Mouse (Mus musculus) embryonic facial prominence, embryonic 15.5 days (tissue): ENCODE results near the gene Skor1. TPM values are rescaled to one million over a fixed set of nuclear protein-coding genes. Genes with fewer than 3 reads are reported as not detected.
A peak's percentile ranks its signal among the peaks of the same experiment; 100 is the strongest.

Experiments
- ATAC-seq: fragments of 200-750 bp; cut with Nextera tagmentation; 2 replicates; pipeline ENCODE4 v1.8.0; 2017; ENCODE audit warnings: low read depth, moderate TSS enrichment; ENCODE audit not compliant: insufficient number of reproducible peaks, low FRiP score, low TSS enrichment
- H3K27ac ChIP-seq: fragments of 300-500 bp; sonication (generic); replicated peaks from 2 replicates; pipeline ENCODE4 v1.5.1; 2015; ENCODE audit warnings: mild to moderate bottlenecking, inconsistent platforms
- H3K27me3 ChIP-seq: fragments of 300-500 bp; sonication (generic); 2 replicates; pipeline ENCODE4 v1.6.1; 2015; ENCODE audit warnings: inconsistent platforms
- H3K36me3 ChIP-seq: fragments of 300-500 bp; sonication (generic); 2 replicates; pipeline ENCODE4 v1.6.1; 2015; ENCODE audit warnings: mild to moderate bottlenecking, inconsistent platforms
- H3K4me1 ChIP-seq: fragments of 300-500 bp; sonication (generic); 2 replicates; pipeline ENCODE4 v1.6.1; 2015; ENCODE audit warnings: inconsistent platforms
- H3K4me2 ChIP-seq: fragments of 300-500 bp; sonication (generic); replicated peaks from 2 replicates; pipeline ENCODE4 v1.6.1; 2015; ENCODE audit warnings: mild to moderate bottlenecking, inconsistent platforms
- H3K4me3 ChIP-seq: fragments of 300-500 bp; sonication (generic); replicated peaks from 2 replicates; pipeline ENCODE4 v1.5.1; 2015; ENCODE audit warnings: mild to moderate bottlenecking, inconsistent platforms
- H3K9ac ChIP-seq: fragments of 300-500 bp; sonication (generic); 2 replicates; pipeline ENCODE4 v1.6.1; 2015; ENCODE audit warnings: inconsistent platforms
- H3K9me3 ChIP-seq: fragments of 300-500 bp; sonication (generic); replicated peaks from 2 replicates; pipeline ENCODE4 v1.6.1; 2016; ENCODE audit warnings: inconsistent platforms
- WGBS: fragments of 180-500 bp; shearing (Covaris S2); methylation state at CpG from one replicate; pipeline ENCODE4 v1.1.7; 2015; 5-methylcytosine and 5-hydroxymethylcytosine counted together
- polyA plus RNA-seq: library from polyadenylated mRNA; unstranded; fragments of >200 nt; fragmentation: Nextera tagmentation; extraction: Ambion mirVana; gene quantifications from 2 replicates; pipeline ENCODE4 v1.2.1, GENCODE M21; 2015

Skor1 gene
- polyA plus RNA-seq, 1 experiment from 2014 or later: not detected

- peaks cover 47% of the 10 kb centered on the region for H3K27me3 ChIP-seq
- no peaks in the 10 kb centered on the region for H3K36me3 ChIP-seq
- peak overlapping the region; percentile 69 for H3K4me3 ChIP-seq
- peaks cover 53% of the 10 kb centered on the region for H3K4me1 ChIP-seq
- peak overlapping the region; percentile 71 for H3K4me2 ChIP-seq
- peak; percentile 97 for ATAC-seq
- H3K9me3 ChIP-seq: no peaks in the 10 kb centered on the region
- peak overlapping the region; percentile 78 for H3K9ac ChIP-seq
- peak overlapping the region; percentile 93 for H3K27ac ChIP-seq
- WGBS: under 1% methylated on average over 48 of the region's 48 CpGs
Observed at GRCm38 (mm10) chr9:63132673-63133601, 15.8 kb downstream of the Skor1 start.

GRCm38 (mm10) chr9:63131957-63132602 is 16.7 kb downstream of the Skor1 start:
- WGBS: 2% methylated on average over 28 of the region's 28 CpGs
- H3K4me1 ChIP-seq: peaks cover 50% of the 10 kb centered on the region
- peak overlapping the region; percentile 93 for H3K27ac ChIP-seq

GRCm38 (mm10) chr9:63129641-63130041 is 19.1 kb downstream of the Skor1 start:
- Histone ChIP-seq H3K27ac (0 out of 2 replicates have a peak overlapping the region, but pooled peaks have one; percentile 48), H3K36me3 (no peaks in the 10 kb centered on the region), H3K27me3 (peaks cover 14% of the 10 kb centered on the region), H3K9ac (no peak overlapping the region), H3K4me2 (no peak overlapping the region), H3K4me3 (no peak overlapping the region), H3K9me3 (no peaks in the 10 kb centered on the region), H3K4me1 (peaks cover 27% of the 10 kb centered on the region)
- ATAC-seq: no peak
- 72% methylated on average over 8 of the region's 8 CpGs for WGBS

More at GRCm38 (mm10) chr9:63131957-63132602, 16.7 kb downstream of the Skor1 start:
- 0 out of 2 replicates have a peak, but pooled peaks have one; percentile 15 for ATAC-seq
- Histone ChIP-seq H3K27me3 (peaks cover 38% of the 10 kb centered on the region), H3K36me3 (no peaks in the 10 kb centered on the region), H3K4me3 (peak overlapping the region; percentile 69), H3K9ac (peak overlapping the region; percentile 78), H3K9me3 (no peaks in the 10 kb centered on the region), H3K4me2 (peak overlapping the region; percentile 71)

- Histone ChIP-seq H3K9ac (no peak overlapping the region), H3K4me3 (peak overlapping the region; percentile 55), H3K27me3 (no peaks in the 10 kb centered on the region), H3K4me2 (no peak overlapping the region; the same call in 1 of the 2 replicates), H3K36me3 (no peaks in the 10 kb centered on the region), H3K9me3 (no peaks in the 10 kb centered on the region), H3K4me1 (peaks cover 15% of the 10 kb centered on the region; the same call in 1 of the 2 replicates), H3K27ac (no peak overlapping the region)
- ATAC-seq: no peak
- 36% methylated on average over 9 of the region's 9 CpGs for WGBS
Observed at GRCm38 (mm10) chr9:63124512-63124911, 24.2 kb downstream of the Skor1 start.

- peak overlapping the region; percentile 92 for H3K4me2 ChIP-seq
- peak; percentile 97 for ATAC-seq
- peak overlapping the region; percentile 48 for H3K9ac ChIP-seq
- no peaks in the 10 kb centered on the region for H3K9me3 ChIP-seq
- H3K27ac ChIP-seq: peak overlapping the region; percentile 89
- H3K27me3 ChIP-seq: no peaks in the 10 kb centered on the region
- no peaks in the 10 kb centered on the region for H3K36me3 ChIP-seq
- WGBS: 4% methylated on average over 30 of the region's 30 CpGs
- peak overlapping the region; percentile 55 for H3K4me3 ChIP-seq
- peaks cover 15% of the 10 kb centered on the region; the same call in 1 of the 2 replicates for H3K4me1 ChIP-seq
Observed at GRCm38 (mm10) chr9:63123451-63124438, 25.0 kb downstream of the Skor1 start.

GRCm38 (mm10) chr9:63122161-63122833 is 26.5 kb downstream of the Skor1 start:
- peaks cover 15% of the 10 kb centered on the region; the same call in 1 of the 2 replicates for H3K4me1 ChIP-seq
- no peak overlapping the region for H3K9ac ChIP-seq
- no peak overlapping the region for H3K4me3 ChIP-seq
- H3K9me3 ChIP-seq: no peaks in the 10 kb centered on the region
- no peak for ATAC-seq
- H3K27me3 ChIP-seq: no peaks in the 10 kb centered on the region
- 0 out of 2 replicates have a peak overlapping the region, but pooled peaks have one; percentile 7 for H3K27ac ChIP-seq
- no peaks in the 10 kb centered on the region for H3K36me3 ChIP-seq
- no peak overlapping the region for H3K4me2 ChIP-seq
- 29% methylated on average over 8 of the region's 8 CpGs for WGBS

- no peaks in the 10 kb centered on the region for H3K9me3 ChIP-seq
- no peak overlapping the region for H3K4me3 ChIP-seq
- H3K4me2 ChIP-seq: no peak overlapping the region
- H3K27ac ChIP-seq: no peak overlapping the region
- H3K4me1 ChIP-seq: 0 out of 2 replicates have a peak, but pooled peaks cover 4% of the 10 kb centered on the region
- H3K36me3 ChIP-seq: no peaks in the 10 kb centered on the region
- no peaks in the 10 kb centered on the region for H3K27me3 ChIP-seq
- ATAC-seq: no peak
- 72% methylated on average over 5 of the region's 5 CpGs for WGBS
- H3K9ac ChIP-seq: no peak overlapping the region
Observed at GRCm38 (mm10) chr9:63118385-63118784, 30.4 kb downstream of the Skor1 start.

- no peaks in the 10 kb centered on the region for H3K27me3 ChIP-seq
- no peak for ATAC-seq
- no peaks in the 10 kb centered on the region for H3K9me3 ChIP-seq
- H3K4me2 ChIP-seq: no peak overlapping the region
- H3K9ac ChIP-seq: no peak overlapping the region
- H3K36me3 ChIP-seq: no peaks in the 10 kb centered on the region
- H3K4me3 ChIP-seq: no peak overlapping the region
- no peak overlapping the region for H3K27ac ChIP-seq
- WGBS: 58% methylated on average over 3 of the region's 3 CpGs
- peaks cover 18% of the 10 kb centered on the region for H3K4me1 ChIP-seq
Observed at GRCm38 (mm10) chr9:63112514-63112913, 36.2 kb downstream of the Skor1 start.

- no peaks in the 10 kb centered on the region for H3K36me3 ChIP-seq
- H3K4me2 ChIP-seq: peak overlapping the region; percentile 60; the same call in 1 of the 2 replicates
- H3K4me3 ChIP-seq: peak overlapping the region; percentile 47
- no peaks in the 10 kb centered on the region for H3K27me3 ChIP-seq
- no peaks in the 10 kb centered on the region for H3K9me3 ChIP-seq
- no peak for ATAC-seq
- peaks cover 18% of the 10 kb centered on the region for H3K4me1 ChIP-seq
- H3K27ac ChIP-seq: peak overlapping the region; percentile 96
- H3K9ac ChIP-seq: no peak overlapping the region
- 12% methylated on average over 2 of the region's 2 CpGs for WGBS
Observed at GRCm38 (mm10) chr9:63109782-63110087, 39.0 kb downstream of the Skor1 start.
